Mouse (Mus musculus) brown adipose tissue, adult 24 weeks (tissue): ENCODE results near the gene Krt76. TPM values are rescaled to one million over a fixed set of nuclear protein-coding genes. Genes with fewer than 3 reads are reported as not detected.

ENCODE experiments used
- H3K27ac ChIP-seq: fragments of 200-500 bp; replicated peaks from 2 replicates; pipeline ENCODE4 v1.5.1; 2012; ENCODE audit warnings: low read depth, mild to moderate bottlenecking, low read length
- H3K4me1 ChIP-seq: fragments of 200-500 bp; 2 replicates; pipeline ENCODE4 v1.6.1; 2012; ENCODE audit warnings: low read length, mixed read lengths; ENCODE audit not compliant: control insufficient read depth, insufficient read depth, insufficient read length
- H3K4me3 ChIP-seq: fragments of 200-500 bp; 2 replicates; pipeline ENCODE4 v1.5.1; 2012; ENCODE audit warnings: low read depth, mild to moderate bottlenecking, low read length, moderate library complexity; ENCODE audit not compliant: insufficient read depth
- polyA plus RNA-seq: library from polyadenylated mRNA; stranded (reverse); fragments of >200 nt; gene quantifications from 2 replicates; pipeline ENCODE4 v1.2.4, GENCODE M21; 2012; ENCODE audit not compliant: missing spikeins, insufficient read depth, insufficient read length

The Krt76 gene
- polyA plus RNA-seq, 1 experiment = not detected

- no peak overlapping the region for H3K27ac ChIP-seq
- H3K4me1 ChIP-seq = no peaks in the 10 kb centered on the region
- peak overlapping the region; percentile 40 for H3K4me3 ChIP-seq
Observed at GRCm38 (mm10) chr15:101845971-101846403, 46.7 kb downstream of the Krt76 start.

- Histone ChIP-seq H3K4me1 (no peaks in the 10 kb centered on the region), H3K27ac (no peak overlapping the region), H3K4me3 (no peak overlapping the region)
Observed at GRCm38 (mm10) chr15:101843192-101843591, 49.5 kb downstream of the Krt76 start.

- no peak overlapping the region for H3K4me3 ChIP-seq
- H3K27ac ChIP-seq = no peak overlapping the region
- H3K4me1 ChIP-seq = no peaks in the 10 kb centered on the region
Observed at GRCm38 (mm10) chr15:101834784-101835328, 57.9 kb downstream of the Krt76 start.

Other genes starting within 250 kb of the Krt76 start
- not detected in 2 replicates for gene Gm5478, start 245.5 kb downstream of the Krt76 start, polyA plus RNA-seq
- gene Krt6b, start 212.6 kb downstream of the Krt76 start, polyA plus RNA-seq = not detected in 2 replicates
- not detected in 2 replicates for gene Krt6a, start 198.6 kb downstream of the Krt76 start, polyA plus RNA-seq
- 0.48 and 1.7 TPM in 2 replicates for gene Krt5, start 180.0 kb downstream of the Krt76 start, polyA plus RNA-seq
- not detected in 2 replicates for gene Krt71, start 149.8 kb downstream of the Krt76 start, polyA plus RNA-seq
- gene Krt72, start 106.5 kb downstream of the Krt76 start, polyA plus RNA-seq = not detected in 2 replicates
- not detected in 2 replicates for gene Krt73, start 90.6 kb downstream of the Krt76 start, polyA plus RNA-seq
- not detected in 2 replicates for gene Krt2, start 74.8 kb downstream of the Krt76 start, polyA plus RNA-seq
- 0.63 TPM in 1 of 2 replicates, not detected in the other for gene Krt1, start 42.1 kb downstream of the Krt76 start, polyA plus RNA-seq
- gene Krt77, start 23.2 kb downstream of the Krt76 start, polyA plus RNA-seq = 1.1 and 2.2 TPM in 2 replicates
- gene Krt4, start 31.8 kb upstream of the Krt76 start, polyA plus RNA-seq = not detected in 2 replicates
- gene Krt79, start 47.4 kb upstream of the Krt76 start, polyA plus RNA-seq = 15.1 and 19.0 TPM in 2 replicates
- gene Krt78, start 61.4 kb upstream of the Krt76 start, polyA plus RNA-seq = not detected in 2 replicates
- gene Krt8, start 111.6 kb upstream of the Krt76 start, polyA plus RNA-seq = not detected in 2 replicates
- gene Krt18, start 135.3 kb upstream of the Krt76 start, polyA plus RNA-seq = not detected in 2 replicates
- 47.9 and 93.9 TPM in 2 replicates for gene Eif4b, start 180.9 kb upstream of the Krt76 start, polyA plus RNA-seq
- gene Tns2, start 207.5 kb upstream of the Krt76 start, polyA plus RNA-seq = 49.0 and 90.1 TPM in 2 replicates
- 8.6 and 12.8 TPM in 2 replicates for gene Spryd3, start 243.3 kb upstream of the Krt76 start, polyA plus RNA-seq